Mouse (Mus musculus) liver, embryonic 13.5 days (tissue): ENCODE data around the gene Usp28. TPM values are rescaled to one million over a fixed set of nuclear protein-coding genes. Genes with fewer than 3 reads are reported as not detected.

Experiments used
- polyA plus RNA-seq: library from polyadenylated mRNA; unstranded; fragments of >200 nt; fragmentation: Nextera tagmentation; extraction: Ambion mirVana; gene quantifications from 2 replicates; pipeline ENCODE4 v1.2.1, GENCODE M21; 2015

Usp28 gene
- polyA plus RNA-seq, 1 experiment from 2014 or later, result 4.6 TPM

Other genes with a start within 250 kb of the Usp28 start
- gene Zbtb16, start 149.2 kb upstream of the Usp28 start, polyA plus RNA-seq, result 0.74 and 0.77 TPM in 2 replicates
- 0.05 TPM in 1 of 2 replicates, not detected in the other for gene Htr3a, start 74.3 kb upstream of the Usp28 start, polyA plus RNA-seq
- not detected in 2 replicates for gene Htr3b, start 20.4 kb upstream of the Usp28 start, polyA plus RNA-seq
- gene Zw10, start 70.2 kb downstream of the Usp28 start, polyA plus RNA-seq, result 24.0 and 29.3 TPM in 2 replicates
- gene Tmprss5, start 95.9 kb downstream of the Usp28 start, polyA plus RNA-seq, result not detected in 2 replicates